Mouse (Mus musculus): ENCODE results near the gene Cox19.

Gene Cox19

DNA sequence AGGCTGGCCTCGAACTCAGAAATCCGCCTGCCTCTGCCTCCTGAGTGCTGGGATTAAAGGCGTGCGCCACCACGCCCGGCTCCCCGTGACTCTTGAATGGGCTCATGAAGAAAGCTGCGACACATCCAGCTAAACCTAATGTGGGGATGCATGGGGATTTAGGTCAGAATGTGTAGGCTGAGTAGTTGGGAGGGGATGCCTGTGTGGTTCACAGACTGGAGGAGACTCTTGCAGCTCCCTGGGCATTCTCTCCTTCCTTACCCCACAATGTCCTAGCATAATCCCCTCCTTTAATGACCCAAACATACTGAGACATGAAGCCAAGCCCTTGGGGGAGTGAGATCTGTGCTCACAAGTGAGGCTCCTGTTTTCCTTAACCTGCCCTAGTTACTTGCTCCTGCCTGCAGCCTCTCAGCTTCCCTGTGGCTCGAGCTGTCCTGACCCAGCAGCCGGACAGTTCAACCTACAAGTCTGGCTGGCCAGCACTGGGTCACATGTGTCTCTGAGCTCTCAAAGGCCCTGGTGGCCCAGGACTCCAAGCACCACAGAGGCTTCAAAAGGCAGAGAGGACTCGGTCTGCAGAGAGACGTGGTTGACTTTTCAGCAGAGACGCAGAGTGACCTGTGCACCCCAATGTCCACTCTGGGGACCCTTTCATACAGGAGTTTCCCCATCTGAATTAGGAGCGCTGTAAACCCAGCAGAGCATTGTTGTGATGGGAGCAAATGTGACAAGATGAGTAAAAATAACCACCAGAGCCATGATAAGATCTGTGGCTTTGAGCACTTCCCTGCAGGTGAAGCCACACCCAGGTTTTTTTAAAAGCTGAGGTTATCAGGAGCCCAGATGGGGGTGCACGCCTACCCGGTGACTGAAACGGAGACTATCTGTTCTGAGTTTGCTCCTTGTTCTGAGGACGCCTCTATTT lies 30.6 kb upstream of the Cox19 start:
- DNase-seq (ENCODE audit: low read depth), result no peak

DNA sequence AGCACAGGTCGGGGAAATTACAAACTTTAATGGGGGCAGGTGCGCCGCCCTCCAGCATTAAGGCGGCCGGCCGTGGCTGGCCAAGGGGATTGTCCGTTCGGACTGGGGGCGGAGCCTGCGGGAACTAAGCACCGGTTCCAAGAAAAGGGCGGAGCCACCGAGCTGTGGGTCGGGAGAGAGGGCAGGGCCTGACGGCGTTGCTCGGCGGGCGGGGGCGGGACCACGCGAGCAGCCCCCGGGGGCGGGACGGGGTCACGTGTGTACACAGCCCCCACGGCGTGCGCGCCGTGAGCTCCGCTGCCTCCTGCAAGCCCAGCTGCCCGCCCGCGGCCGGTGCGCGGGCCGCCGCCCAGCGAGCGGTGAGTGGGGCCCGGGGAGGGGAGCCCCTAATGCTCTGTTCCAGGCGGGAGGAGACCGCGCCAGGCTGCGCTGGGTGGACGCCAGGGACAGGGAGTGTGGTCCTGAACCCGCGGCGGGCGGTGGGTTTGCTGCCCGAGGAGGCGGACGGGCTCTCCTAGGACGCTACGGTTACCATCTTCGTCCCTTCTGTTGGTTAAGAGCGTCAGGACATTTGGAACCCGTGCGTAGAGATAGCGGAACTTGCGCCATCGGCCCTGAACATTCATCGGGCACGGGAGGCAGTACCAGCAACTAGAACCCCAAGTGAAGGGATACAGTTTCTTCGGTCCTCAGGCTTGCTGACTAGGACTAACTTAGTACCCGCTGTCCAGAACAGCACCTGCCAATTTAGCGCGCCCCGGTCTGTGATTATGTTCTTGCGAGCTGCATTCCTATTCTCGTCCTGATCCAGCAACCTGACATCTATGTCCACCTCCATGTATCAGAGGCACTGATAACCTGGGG lies 29.4 kb upstream of the Cox19 start:
- peak; percentile 91 for DNase-seq (ENCODE audit: low read depth)

DNA sequence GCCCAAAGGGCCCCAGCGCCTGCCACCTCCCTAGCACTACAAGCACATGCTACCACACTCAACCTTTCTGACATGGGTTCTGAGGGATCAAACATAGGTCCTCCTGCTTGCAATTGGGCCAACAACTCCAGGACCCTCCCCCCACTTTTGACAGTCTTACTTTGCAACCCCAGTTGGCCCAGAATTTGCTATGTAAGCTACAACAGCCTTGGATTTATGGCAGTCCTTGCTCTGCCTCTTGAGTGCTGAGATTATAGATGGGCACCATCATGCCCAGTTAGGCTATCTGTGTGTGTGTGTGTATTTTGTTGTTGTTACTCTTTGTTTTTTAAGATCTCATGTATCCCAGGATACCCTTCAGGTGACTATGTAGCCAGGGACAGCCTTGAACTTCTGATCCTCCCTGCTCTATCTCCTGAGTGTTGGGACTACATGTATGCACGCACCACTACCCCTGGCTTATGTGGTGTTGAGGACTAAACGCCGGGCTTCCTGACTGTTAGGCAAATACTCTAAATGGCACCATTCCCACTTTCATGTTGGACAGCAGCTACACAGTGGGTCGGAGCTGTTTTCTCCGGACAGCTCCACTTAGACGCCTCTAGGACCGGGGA lies 28.7 kb upstream of the Cox19 start:
- no peak for DNase-seq (ENCODE audit: low read depth)

DNA sequence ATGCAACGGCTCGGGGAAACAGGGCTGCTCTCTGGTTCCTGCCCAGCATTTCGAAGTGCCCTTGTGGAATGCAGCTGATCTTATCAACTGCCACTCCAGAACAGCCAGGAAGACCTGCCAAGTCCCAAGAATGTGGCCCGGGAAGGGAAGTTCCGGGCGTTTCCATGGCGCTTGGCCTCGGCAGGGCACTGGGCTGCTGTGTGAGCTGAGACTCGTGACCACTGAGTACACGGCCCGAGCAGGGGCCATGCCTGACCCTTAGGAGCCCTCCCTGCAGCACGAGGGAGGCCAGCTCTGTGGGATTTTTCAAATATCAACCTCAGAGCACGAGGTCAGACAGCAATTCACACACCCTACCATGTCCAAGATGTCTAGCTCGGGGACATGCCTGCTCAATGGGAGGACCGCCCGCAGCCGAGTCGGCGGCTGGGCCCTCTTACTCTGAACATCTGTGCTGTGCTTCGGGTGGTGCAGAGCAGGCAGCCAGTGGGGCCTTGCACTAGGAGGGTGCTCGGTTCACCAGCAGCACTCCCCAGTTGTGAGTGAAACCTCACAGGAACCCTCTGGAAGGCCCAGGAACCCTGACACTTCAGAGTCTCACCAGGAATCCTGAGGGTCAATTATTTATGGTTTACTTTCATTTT lies 27.9 kb upstream of the Cox19 start:
- peak; percentile 89 for DNase-seq (ENCODE audit: low read depth)

DNA sequence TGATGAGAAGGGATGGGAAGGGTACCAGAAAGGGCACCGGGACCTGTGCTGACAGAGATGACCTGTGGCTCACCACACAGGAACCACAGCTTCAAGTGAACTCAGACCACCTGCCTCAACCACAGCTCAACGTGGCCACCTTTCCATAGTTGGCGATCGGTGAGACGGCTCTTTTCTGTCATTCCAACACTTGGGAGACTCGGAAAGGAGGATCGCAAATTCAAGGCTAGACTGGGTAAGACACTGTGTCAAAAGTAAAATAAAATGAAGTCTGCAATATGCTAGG lies 27.0 kb upstream of the Cox19 start:
- no peak for DNase-seq (ENCODE audit: low read depth)

DNA sequence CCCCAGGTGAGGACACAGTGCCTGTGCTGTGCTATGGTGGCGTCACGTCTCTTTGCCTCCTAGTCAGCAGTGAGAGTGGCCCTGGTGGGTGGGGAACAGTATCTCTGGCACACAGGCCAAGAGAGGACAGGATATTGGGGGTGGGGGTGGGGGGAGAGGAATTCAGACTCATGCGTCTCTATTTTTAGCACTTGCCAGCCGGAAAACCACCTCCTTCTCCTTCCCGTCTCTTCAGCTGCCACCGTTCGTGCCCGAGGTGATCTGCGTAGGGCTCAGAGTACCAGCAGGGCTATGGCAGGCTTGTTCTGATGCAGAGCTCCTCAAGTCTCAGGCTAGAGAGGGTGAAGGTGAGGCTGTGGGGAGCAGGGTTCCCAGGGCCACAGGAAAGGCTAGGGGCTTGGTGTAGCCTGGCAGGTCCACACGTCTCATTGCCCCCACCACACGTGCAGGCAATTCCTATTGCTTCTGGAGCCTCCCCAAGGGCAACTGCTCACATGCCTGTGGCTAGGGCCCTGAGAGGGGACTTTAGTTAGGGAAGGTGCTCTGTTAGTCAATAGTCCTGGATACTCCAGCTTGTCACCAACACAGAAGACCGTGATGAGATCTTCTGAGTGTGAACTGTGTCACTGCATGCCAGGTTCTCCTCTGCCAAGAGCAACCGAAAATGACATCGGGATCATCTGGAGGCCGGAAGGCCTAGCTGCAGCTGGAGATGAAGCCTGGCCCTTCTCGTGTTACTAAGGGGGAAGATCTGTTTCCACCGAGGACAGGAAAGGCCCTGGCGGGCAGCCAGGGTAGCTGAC lies 26.5 kb upstream of the Cox19 start, which contains the start of gene Gpr146:
Gpr146 (plus strand) TSS at position 230 of the 803 bp plus-strand sequence.
- DNase-seq (ENCODE audit: low read depth), result no peak

DNA sequence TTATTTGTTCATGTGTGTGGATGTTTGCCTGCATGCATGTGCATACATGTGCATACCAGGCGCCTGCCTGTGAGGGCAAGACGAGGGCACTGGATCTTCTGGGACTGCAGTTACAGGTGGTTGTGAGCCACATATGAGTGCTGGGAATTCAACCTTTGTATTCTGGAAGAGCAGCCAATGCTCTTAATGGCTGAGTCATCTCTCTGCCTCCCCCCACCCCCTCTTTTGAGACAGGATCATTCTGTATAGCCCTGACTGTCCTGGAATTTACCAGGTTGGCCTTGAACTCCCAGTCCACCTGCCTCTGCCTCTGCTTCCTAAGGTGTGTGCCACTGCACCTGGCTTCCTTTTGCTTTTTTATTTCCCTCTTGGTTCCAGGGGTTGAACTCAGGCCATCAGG lies 23.6 kb upstream of the Cox19 start:
- DNase-seq (ENCODE audit: low read depth), result no peak

DNA sequence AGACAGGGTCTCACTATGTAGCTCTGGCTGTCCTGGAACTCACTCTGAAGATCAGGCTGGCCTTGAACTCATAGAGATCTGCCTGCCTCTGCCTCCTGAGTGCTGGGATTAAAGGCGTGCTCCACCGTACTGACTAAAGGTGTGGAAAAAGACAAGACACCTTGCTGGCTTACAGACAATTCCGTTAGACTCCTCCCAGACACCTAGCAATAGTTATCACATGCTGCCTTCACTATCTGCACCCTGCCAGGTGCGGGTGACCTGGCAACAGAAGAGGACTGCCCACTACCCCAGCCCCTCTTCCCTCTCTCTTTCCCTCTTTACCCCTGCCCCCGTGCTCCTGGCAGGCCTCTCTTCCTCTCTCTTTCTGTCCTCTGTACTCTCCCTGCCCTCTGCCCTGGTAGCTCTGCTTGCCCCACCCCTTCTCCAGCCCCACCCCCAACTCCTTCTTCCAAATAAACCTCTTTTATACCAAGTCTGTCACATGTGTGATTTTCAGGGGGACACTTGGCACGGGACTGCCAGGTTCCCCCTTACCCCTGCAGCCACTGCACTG lies 22.7 kb upstream of the Cox19 start:
- DNase-seq (ENCODE audit: low read depth), result no peak

DNA sequence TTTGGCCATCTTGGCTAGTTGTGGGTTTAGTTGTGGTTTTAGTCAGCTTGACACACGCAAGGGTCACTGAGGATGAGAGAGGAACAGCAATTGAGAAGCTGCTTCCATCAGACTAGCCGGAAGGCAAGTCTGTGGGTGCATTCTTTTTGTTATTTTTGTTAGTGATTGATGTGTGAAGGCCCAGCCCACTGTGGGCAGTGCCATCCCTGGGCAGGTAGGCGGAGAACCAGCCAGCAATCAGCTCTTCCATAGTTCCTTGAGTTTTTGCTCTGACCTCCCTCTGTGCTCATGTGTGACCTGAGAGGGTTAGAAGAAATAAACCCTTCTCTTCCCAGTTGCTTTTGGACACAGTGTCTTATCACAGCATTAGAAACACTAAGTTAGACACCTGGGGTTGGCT lies 21.9 kb upstream of the Cox19 start:
- DNase-seq (ENCODE audit: low read depth), result no peak

DNA sequence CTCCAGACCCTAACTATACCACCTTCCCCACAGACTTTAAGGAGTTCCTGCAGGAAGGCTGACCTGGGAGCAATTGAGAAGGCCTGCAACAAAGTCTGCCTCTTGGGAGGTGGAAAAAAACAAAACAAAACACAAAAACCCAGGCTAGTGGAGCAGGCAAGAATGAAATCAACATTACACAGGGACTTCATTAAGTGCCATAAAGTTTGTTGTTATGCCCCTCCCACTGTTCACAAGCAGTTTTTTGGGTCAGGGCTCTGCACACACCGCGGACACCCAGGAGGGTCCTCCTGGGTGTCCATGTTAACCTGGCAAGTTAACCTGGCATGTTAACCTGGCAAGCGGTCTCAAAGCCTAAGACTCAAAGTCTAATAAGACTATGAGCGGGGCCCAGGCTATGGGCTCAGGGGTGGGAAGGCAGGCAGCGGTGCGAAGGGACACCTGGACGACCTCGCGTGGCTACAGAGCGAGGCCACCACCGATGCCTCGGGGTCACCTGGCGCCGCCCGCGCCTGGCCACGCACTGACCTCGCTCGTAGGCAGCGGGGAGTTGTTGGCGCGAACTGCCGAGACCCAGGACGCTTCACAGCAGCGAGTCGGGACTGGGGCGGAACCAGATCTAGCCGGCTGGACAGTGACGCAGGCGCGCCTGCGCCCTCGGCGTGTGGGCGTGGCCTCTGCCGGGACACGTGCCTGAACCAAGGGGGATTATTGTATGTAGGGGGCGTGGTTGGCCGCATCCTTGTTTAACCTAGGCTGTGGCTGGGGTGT lies 20.6 kb upstream of the Cox19 start:
- peak; percentile 83 for DNase-seq (ENCODE audit: low read depth)

DNA sequence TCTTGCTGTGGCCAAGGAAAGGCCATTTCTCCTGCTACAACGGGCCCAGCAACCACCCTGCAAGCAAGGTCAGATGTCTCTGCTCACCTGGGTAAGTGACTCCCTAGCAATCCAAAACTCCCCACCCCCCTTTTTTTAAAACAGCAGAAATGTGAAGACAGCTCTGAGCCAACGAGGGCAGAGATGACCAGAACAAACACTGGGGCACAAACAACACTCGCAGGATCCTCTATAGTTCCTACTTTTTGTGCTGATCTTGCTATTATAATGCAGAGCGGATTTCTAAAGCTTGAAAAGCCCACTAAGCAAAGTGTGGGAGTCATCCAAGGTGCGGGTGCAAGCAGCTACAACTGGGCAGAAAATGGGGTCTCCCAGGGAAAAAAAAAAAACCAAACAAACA lies 19.9 kb upstream of the Cox19 start:
- DNase-seq (ENCODE audit: low read depth), result no peak

DNA sequence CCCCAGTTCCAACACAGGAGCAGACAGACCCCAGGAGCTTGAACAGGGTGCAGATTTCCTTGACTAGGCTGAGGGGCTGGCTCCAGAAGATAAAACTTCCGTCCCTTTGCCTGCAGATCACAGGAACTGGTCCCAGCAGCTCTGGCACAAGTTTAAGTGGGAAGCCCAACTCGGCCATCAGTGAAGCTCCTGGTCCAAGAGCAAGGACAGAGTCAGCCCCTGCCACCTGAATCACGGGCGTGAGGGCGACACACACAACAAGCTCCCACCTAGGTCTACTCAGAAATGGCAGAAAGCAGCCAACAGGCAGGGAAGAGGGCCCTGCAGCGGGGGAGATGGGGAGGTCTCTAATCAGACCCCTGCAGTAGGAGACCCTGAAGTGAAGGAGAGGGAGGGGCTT lies 19.1 kb upstream of the Cox19 start:
- DNase-seq (ENCODE audit: low read depth), result no peak

DNA sequence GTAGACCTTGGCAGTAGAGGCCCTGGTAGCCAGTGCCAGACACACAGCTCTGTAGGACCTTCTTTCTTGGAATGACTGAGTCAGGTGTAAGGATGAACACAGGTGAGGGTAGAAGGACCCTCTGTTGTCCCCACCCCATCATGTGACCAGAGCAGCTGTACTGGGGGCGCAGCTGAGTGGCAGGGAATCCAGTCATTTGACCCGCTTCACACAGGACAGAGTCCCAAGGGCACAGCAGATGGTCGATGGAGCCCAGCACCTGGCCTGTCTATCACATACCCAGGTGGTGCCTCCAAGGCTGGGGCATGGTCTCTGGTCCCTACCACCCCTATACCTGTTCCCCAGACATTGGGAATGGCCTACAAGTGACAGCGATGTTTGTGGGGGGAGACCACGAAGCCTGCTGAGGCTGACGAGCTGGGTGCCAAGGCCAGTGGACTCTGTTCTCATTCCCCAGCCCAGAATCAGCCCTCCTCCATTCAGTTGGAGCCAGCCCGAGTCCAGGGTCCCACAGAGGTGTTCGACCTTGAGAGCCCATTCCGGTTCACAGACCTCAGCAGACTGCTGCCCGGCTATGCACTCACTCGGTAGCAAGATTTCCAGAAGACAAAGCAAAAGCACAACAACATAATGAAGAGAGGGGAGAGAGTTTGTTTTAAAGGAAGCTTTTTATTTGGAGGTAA lies 17.6 kb upstream of the Cox19 start:
- no peak for DNase-seq (ENCODE audit: low read depth)

DNA sequence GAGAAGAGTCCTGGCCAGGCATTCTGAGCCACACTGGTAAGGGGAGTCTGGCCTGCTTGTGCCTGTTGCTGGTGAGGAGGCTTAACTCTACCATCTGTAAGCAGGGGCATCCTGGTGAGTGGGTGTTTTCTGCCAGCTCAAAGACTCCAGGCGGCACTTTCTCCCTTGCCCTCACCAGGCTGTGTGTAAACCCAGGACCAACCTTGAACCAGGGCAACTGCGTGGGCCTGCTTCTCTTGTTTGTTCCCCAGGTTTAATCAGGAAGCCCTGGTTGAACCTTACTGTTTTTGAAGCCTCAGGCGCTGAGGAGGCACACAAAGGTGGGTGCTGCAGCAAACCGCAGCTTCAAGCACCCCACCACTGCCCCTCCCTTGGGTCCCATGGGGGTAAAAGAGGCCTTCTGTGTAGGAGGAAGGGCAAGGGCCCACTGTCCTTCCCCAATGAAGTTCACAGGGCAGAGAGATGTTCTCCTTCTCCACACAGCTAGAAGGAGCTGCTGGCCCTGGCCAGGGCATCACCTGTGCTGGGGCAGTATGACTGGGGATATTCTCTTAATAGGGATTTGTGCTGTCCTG lies 16.8 kb upstream of the Cox19 start:
- no peak for DNase-seq (ENCODE audit: low read depth)

DNA sequence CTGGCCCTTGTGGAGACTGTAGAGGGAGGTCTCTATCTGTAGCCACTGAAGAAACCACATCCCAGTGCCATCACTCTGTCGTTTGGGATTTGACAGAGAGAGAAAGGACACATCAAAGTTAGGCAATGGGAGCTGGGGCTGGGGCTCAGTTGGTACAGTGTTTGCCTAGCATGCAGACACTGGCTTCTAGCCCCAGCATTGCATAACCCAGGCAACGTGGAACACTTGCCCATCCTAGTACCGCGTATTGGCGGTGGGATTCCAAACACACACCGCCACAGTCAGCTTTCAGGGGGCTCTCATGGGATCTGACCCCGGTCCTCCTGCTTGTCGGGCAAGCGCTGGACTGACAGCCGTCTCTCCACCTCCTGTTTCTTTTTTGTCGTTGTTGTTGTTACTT lies 15.3 kb upstream of the Cox19 start:
- DNase-seq (ENCODE audit: low read depth), result no peak

DNA sequence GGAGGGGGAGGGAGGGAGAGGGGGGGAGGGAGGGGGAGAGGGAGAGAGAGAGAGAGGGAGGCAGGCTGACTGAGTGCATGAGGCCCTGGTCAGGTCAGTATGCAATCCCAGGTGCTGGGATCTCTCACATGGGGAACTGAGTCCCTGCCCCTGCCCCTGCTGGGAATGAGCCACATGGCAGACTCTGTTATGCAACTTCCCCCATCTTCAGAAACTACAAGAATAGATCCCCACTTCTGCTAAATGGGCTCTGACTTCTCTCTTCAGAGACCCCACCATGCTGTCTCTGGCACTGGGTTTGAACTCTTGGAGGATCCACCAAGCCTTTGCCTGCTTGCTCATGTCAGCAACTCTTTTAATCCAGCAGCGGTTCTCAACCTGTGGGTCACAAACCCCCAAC lies 14.6 kb upstream of the Cox19 start:
- DNase-seq (ENCODE audit: low read depth), result no peak

DNA sequence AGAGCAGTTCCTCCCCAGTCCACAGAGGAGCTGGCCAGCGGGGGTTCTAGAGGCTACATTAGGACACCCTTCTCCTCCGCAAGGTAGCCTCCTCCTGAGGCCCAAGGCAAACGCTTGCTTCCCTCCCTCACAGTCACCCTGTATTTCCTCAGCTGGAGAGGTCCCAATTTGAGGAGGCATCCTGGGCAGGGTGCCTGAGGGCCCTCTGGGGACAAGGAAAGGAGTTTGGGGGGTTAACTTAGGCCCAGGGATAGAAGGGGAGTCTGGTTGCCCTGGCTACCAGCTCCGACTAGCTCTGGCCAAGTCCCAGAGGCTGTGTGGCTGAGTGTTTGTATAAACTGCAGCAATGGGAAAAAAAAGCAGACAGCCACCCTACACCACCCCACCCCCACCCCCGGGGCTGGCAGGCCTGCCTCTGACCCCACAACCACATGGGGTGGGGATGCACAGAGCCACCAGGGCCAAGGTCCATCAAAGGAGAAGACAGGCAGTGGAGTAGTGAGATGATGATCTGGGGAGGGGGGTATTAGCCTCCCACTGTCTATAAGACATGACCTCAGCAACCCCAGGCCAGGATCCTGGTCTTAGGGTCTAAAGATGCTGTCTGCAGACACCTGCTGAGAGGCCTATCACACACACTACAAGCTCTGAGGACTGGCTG lies 13.8 kb upstream of the Cox19 start:
- DNase-seq (ENCODE audit: low read depth), result no peak

DNA sequence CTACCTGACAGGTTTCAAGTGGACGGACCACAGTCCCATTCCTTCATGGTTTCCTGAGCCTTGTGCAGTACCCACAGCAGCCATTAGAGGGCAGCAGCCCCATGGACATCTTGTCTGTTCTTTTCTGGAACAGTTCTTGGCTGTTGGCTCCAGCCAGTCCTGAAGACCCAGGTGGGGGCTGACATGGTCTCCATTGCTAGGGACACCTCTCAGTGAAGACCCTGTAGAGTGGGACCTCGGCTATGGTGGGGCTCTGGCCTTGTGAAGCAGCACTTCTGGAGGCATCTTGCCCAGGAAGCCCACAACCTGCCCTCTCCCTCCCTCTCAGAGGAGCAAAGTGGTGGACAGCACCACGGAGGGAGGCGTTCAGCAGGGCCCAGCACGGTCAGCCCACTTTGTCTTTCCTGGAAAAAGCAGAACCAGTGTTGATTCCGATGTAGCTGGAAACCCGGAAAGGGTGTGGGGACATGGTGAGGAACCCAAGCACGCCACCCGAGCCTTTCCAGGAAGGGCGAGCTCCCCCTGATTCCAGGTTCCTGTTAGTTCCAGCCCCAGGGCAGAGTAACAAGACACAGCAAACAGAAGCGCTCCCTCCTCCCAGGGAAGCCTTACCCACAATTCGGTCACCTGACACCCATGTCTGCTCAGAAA lies 13.2 kb upstream of the Cox19 start:
- no peak for DNase-seq (ENCODE audit: low read depth)
